Mouse (Mus musculus) spleen, postnatal 4 days (tissue): ENCODE results near the gene Coa6.

ENCODE experiments used
- DNase-seq, 2 experiments: peaks; one replicate each; pipeline ENCODE4 v3.0.0; 2022; ENCODE audit warnings: low spot score in 2 of 2

The Coa6 gene

GRCm38 (mm10) chr8:126464071-126464470 is 41.8 kb downstream of the Coa6 start:
- DNase-seq, result no peak

DNA sequence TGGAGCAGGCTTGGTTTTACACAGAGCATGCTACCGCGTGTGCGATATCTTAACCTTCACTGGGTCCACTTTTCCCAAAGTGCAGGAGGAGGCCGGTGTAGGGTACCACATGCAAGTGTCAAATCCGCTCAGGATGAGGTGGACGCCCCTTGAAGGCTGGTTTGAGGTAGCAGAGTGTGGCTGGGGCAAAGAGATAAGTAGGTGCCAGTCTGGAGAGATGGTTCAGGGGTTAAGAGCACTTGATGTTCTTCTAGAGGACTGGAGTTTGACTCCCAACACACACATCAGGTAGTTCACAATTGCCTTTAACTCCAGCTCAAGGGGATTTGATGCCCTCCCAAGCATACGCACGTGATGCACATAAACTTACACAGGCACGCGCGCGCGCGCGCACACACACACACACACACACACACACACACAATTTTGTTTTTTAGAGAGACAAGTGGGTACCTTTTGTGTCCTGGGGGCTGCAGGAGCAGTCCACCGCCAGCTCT is 51.5 kb downstream of the Coa6 start:
- DNase-seq, result peak in 1 of 2 experiments; percentile 24

DNA sequence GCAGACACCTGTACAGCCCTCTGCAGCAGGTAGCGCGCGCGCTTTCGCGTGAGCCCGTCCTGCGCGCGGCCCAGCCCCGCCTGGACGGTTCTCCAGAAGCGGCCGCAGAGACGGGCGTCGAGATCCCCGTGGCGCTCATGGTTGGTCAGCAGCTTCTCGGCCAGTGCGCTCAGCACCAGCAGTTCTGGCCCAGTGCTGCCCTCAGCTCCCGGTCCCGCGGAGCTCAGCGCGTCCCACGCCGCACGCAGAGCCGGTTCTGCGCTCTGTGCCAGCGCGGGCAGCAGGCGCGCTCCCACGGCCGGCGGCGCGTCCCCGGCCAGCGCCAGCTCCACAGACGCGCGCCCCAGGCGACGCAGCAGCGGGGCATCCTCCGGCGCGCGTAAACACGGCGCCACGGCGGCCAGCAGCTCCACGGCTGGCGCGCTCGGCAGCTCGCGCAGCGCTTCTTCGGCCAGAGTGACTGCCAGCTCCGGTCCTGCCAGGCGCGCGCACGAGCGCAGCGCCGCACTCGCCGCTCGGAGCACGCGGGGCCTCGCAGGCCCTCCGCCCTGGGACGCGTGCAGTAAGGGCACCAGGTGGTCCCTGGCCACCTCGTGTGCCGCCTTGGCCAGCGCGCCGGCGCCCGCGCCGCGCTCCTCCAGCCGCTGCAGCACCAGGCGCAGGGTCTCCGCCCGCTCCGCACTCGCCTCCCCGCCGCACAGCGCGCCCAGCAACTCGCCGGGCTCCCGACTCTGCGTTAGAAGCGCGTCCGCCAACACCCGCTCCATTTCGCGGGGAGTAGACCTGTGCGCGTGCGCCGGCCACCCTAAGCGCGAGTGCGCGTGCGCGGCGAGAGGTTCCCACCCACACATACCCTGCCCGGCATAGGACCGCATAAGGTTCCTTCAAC is 52.2 kb downstream of the Coa6 start, which contains the start of gene Tarbp1:
Gene Tarbp1 (minus strand): TSS at position 767 of the 889 bp plus-strand sequence.
- peak; percentile 84 to 94 for DNase-seq
